Mouse (Mus musculus): ENCODE results near the gene Ezr. TPM values are rescaled to one million over a fixed set of nuclear protein-coding genes. Genes with fewer than 3 reads are reported as not detected.

Gene Ezr
- polyA plus RNA-seq (2015; fragmentation: Nextera tagmentation; extraction: Ambion mirVana) = 31.9 and 36.8 TPM in 2 replicates

DNA sequence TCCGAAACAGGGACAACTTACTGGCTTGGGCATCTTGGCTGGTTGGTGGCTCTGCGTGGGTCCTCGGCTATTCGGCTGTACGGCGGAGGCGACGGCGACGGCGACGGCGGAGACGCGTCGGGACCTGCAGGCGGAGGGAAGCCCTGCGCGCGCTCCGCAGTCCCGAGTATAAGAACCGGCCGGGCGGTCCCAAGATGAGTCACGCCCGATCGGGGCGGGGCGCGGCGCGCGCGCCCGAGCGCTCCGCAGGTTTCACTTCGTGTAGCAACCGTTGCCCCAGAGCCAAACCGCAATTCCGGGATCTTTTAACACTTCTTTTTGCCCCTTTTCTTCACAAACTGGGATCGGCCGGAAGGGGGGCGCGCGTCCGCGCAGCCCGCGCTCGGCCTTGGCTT, at the start of gene Ezr:
TSS of gene Ezr (minus strand) at position 174 of the 395 bp plus-strand sequence.
- H3K4me3 ChIP-seq (ENCODE audit: low read depth, low read length) = peak within 1 kb of the TSS; percentile 69
- H3K36me3 ChIP-seq (ENCODE audit: control insufficient read depth, insufficient read depth, low read length) = no peaks in the 10 kb centered on the region
- H3K27ac ChIP-seq (ENCODE audit: low read length) = 0 out of 2 replicates have a peak within 1 kb of the TSS, but pooled peaks have one; percentile 18
- peak; percentile 60 for ATAC-seq
- under 1% methylated on average over 50 of the region's 52 CpGs for WGBS
- peak within 1 kb of the TSS; percentile 64 for H3K9ac ChIP-seq (ENCODE audit: low read depth, low read length)
- H3K27me3 ChIP-seq (ENCODE audit: control insufficient read depth, insufficient read depth, low read depth, low read length) = peaks cover 38% of the 10 kb centered on the region
- no peaks in the 10 kb centered on the region for H3K9me3 ChIP-seq (replicated peaks; ENCODE audit: control insufficient read depth, low read length, poor library complexity, severe bottlenecking)
- peak within 1 kb of the TSS; percentile 97 for H3K4me2 ChIP-seq (ENCODE audit: low read length)
- H3K4me1 ChIP-seq (ENCODE audit: control insufficient read depth, insufficient read depth, low read length) = peaks cover 16% of the 10 kb centered on the region

GRCm38 (mm10) chr17:6830004-6830592, 47.5 kb upstream of the Ezr start:
- Histone ChIP-seq H3K4me2 (ENCODE audit: low read length) (no peak overlapping the region), H3K9me3 (replicated peaks; ENCODE audit: control insufficient read depth, low read length, poor library complexity, severe bottlenecking) (no peaks in the 10 kb centered on the region), H3K27me3 (ENCODE audit: control insufficient read depth, insufficient read depth, low read depth, low read length) (no peaks in the 10 kb centered on the region), H3K4me3 (ENCODE audit: low read depth, low read length) (no peak overlapping the region), H3K4me1 (ENCODE audit: control insufficient read depth, insufficient read depth, low read length) (peaks cover 6% of the 10 kb centered on the region; the same call in 1 of the 2 replicates), H3K27ac (ENCODE audit: low read length) (no peak overlapping the region), H3K9ac (ENCODE audit: low read depth, low read length) (no peak overlapping the region), H3K36me3 (ENCODE audit: control insufficient read depth, insufficient read depth, low read length) (no peaks in the 10 kb centered on the region)
- 68% methylated on average over 1 of the region's 1 CpGs for WGBS
- no peak for ATAC-seq

DNA sequence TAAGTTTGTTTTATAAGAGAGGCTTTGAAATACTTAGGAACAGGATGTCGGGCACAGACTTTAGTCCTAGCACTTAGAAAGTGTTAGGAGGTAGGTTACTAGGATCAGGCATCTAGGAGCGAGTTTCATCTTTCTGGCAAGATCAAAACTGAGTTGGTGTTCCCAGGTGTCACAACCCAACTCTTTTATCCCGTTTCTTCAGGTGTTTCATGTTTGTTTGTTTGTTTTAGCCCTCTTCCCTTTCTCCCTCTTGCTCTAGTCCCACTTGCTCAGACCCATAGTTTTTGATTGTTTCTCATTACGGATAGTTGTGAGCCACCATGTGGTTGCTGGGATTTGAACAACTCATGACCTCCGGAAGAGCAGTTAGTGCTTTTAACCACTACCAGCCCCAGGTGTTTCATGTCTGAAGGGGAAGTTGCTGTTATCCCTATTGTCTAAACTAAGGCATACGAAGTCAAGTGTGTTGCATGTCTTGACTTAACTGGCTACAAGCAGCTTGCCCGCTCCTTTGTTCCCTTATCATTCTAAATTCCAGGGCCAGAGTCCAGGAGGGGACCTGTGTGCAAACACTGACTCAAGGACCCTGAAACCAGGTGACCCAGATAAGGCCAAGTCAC, 46.1 kb upstream of the Ezr start:
- WGBS = 74% methylated on average over 7 of the region's 7 CpGs
- Histone ChIP-seq H3K9ac (ENCODE audit: low read depth, low read length) (peak overlapping the region; percentile 60; the same call in 1 of the 2 replicates), H3K4me1 (ENCODE audit: control insufficient read depth, insufficient read depth, low read length) (peaks cover 6% of the 10 kb centered on the region; the same call in 1 of the 2 replicates), H3K4me3 (ENCODE audit: low read depth, low read length) (peak overlapping the region; percentile 60), H3K27me3 (ENCODE audit: control insufficient read depth, insufficient read depth, low read depth, low read length) (no peaks in the 10 kb centered on the region), H3K4me2 (ENCODE audit: low read length) (peak overlapping the region; percentile 74), H3K9me3 (replicated peaks; ENCODE audit: control insufficient read depth, low read length, poor library complexity, severe bottlenecking) (no peaks in the 10 kb centered on the region), H3K27ac (ENCODE audit: low read length) (peak overlapping the region; percentile 99), H3K36me3 (ENCODE audit: control insufficient read depth, insufficient read depth, low read length) (no peaks in the 10 kb centered on the region)
- no peak for ATAC-seq

DNA sequence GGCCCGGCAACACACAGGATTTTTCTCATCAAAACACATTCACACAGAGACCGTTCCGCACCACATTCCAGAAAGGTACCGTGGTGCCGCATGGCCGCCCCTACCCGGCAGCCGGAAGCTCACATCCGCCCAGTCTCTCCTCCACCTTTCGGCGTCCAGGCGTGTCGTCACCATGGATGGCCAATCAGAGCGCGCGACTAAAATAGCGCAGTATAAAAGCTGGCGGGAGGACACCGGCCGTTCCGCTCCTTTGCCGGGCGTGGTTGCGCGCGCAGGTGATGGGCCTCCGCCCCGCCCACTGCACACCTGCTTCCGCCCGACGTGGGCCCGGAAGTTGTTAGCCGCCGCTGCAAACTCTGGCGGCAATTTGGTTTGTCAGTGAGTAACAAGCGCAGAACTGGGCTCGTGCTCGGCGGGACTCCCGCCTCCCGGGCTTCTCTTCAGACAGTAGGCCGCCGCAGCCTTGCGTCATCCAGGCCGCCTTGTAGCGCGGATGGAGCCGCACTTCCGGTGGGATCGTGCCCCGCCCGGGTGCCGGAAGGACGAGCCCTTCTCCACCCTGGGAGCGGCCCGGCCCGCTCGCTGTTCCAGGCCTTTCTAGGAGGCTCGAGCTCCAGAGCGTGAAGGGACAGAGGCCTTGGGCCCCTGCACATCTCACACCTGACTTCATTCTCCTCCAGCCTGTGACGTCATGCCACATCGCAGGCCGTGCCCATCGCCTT, 45.3 kb upstream of the Ezr start:
- H3K9me3 ChIP-seq (replicated peaks; ENCODE audit: control insufficient read depth, low read length, poor library complexity, severe bottlenecking) = no peaks in the 10 kb centered on the region
- peaks cover 6% of the 10 kb centered on the region; the same call in 1 of the 2 replicates for H3K4me1 ChIP-seq (ENCODE audit: control insufficient read depth, insufficient read depth, low read length)
- WGBS = 1% methylated on average over 64 of the region's 64 CpGs
- peak overlapping the region; percentile 60 for H3K9ac ChIP-seq (ENCODE audit: low read depth, low read length)
- H3K4me2 ChIP-seq (ENCODE audit: low read length) = peak overlapping the region; percentile 74
- H3K36me3 ChIP-seq (ENCODE audit: control insufficient read depth, insufficient read depth, low read length) = no peaks in the 10 kb centered on the region
- peak overlapping the region; percentile 99 for H3K27ac ChIP-seq (ENCODE audit: low read length)
- no peaks in the 10 kb centered on the region for H3K27me3 ChIP-seq (ENCODE audit: control insufficient read depth, insufficient read depth, low read depth, low read length)
- peak; percentile 99 for ATAC-seq
- peak overlapping the region; percentile 60 for H3K4me3 ChIP-seq (ENCODE audit: low read depth, low read length)

DNA sequence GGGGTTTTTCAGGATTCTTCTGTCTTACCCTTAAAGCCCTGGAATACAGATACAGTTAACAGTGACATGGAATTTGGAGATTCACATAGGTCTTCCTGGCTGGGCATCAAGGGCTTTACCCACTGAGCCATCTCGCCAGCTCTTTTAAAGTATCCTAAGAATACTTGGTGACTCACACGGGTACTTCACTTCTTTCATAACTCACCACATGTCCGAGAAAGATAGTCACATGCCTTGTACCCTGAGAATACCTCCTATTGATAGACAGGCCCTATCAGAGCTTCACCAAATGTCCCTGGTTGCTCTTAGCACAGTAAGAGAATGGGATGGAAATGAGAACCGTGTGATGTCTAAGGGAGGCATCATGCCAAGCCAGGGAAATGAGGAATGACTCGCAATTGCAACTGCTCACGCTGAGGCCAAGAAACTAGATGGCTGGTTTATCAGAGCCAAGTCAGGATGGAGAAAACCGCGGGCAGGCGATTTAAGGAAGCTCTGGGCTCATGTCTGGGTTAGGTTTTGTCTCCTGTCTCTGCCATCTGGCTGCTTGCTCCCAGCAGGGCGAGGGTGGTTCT, 44.7 kb upstream of the Ezr start:
- H3K27ac ChIP-seq (ENCODE audit: low read length) = peak overlapping the region; percentile 99
- peak overlapping the region; percentile 74 for H3K4me2 ChIP-seq (ENCODE audit: low read length)
- H3K9ac ChIP-seq (ENCODE audit: low read depth, low read length) = peak overlapping the region; percentile 60
- peak; percentile 61 for ATAC-seq
- H3K4me1 ChIP-seq (ENCODE audit: control insufficient read depth, insufficient read depth, low read length) = peaks cover 6% of the 10 kb centered on the region; the same call in 1 of the 2 replicates
- H3K9me3 ChIP-seq (replicated peaks; ENCODE audit: control insufficient read depth, low read length, poor library complexity, severe bottlenecking) = no peaks in the 10 kb centered on the region
- peak overlapping the region; percentile 60 for H3K4me3 ChIP-seq (ENCODE audit: low read depth, low read length)
- no peaks in the 10 kb centered on the region for H3K27me3 ChIP-seq (ENCODE audit: control insufficient read depth, insufficient read depth, low read depth, low read length)
- no peaks in the 10 kb centered on the region for H3K36me3 ChIP-seq (ENCODE audit: control insufficient read depth, insufficient read depth, low read length)
- WGBS = 33% methylated on average over 10 of the region's 10 CpGs

GRCm38 (mm10) chr17:6816796-6817195, 34.2 kb upstream of the Ezr start:
- Histone ChIP-seq H3K9me3 (replicated peaks; ENCODE audit: control insufficient read depth, low read length, poor library complexity, severe bottlenecking) (no peaks in the 10 kb centered on the region), H3K27ac (ENCODE audit: low read length) (no peak overlapping the region), H3K4me2 (ENCODE audit: low read length) (no peak overlapping the region), H3K9ac (ENCODE audit: low read depth, low read length) (no peak overlapping the region), H3K27me3 (ENCODE audit: control insufficient read depth, insufficient read depth, low read depth, low read length) (no peaks in the 10 kb centered on the region), H3K4me3 (ENCODE audit: low read depth, low read length) (no peak overlapping the region), H3K4me1 (ENCODE audit: control insufficient read depth, insufficient read depth, low read length) (no peaks in the 10 kb centered on the region), H3K36me3 (ENCODE audit: control insufficient read depth, insufficient read depth, low read length) (no peaks in the 10 kb centered on the region)
- WGBS = 93% methylated on average over 5 of the region's 5 CpGs
- no peak for ATAC-seq

- no peaks in the 10 kb centered on the region for H3K9me3 ChIP-seq (replicated peaks; ENCODE audit: control insufficient read depth, low read length, poor library complexity, severe bottlenecking)
- WGBS = 85% methylated on average over 1 of the region's 1 CpGs
- H3K27me3 ChIP-seq (ENCODE audit: control insufficient read depth, insufficient read depth, low read depth, low read length) = no peaks in the 10 kb centered on the region
- H3K9ac ChIP-seq (ENCODE audit: low read depth, low read length) = no peak overlapping the region
- H3K4me2 ChIP-seq (ENCODE audit: low read length) = no peak overlapping the region
- H3K4me3 ChIP-seq (ENCODE audit: low read depth, low read length) = no peak overlapping the region
- no peaks in the 10 kb centered on the region for H3K4me1 ChIP-seq (ENCODE audit: control insufficient read depth, insufficient read depth, low read length)
- no peaks in the 10 kb centered on the region for H3K36me3 ChIP-seq (ENCODE audit: control insufficient read depth, insufficient read depth, low read length)
- ATAC-seq = no peak
- H3K27ac ChIP-seq (ENCODE audit: low read length) = no peak overlapping the region
These were observed 33.6 kb upstream of the Ezr start for GRCm38 (mm10) chr17:6816151-6816550.

DNA sequence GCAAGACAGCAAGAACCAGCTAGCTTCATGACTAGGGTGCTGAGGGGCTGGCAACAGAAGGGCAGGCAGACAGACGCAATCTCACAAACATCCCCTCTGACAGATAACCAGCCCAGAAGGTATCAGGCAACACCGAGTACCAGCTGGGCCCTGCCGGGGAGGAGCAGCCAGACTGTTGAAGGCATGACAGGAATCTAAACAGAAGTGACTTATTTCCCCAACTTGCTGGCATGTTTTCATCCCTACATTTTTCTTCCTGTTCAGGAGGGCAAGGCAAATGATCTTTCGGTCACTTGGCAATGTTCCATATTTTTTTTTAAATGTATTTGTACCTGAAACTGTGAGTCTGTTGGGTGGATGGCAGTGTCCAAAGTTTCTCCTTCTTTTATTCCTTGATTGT, 32.1 kb upstream of the Ezr start:
- ATAC-seq = no peak
- 59% methylated on average over 4 of the region's 4 CpGs for WGBS
- H3K4me3 ChIP-seq (ENCODE audit: low read depth, low read length) = no peak overlapping the region

More for the DNA sequence above, 32.1 kb upstream of the Ezr start:
- no peaks in the 10 kb centered on the region for H3K36me3 ChIP-seq (ENCODE audit: control insufficient read depth, insufficient read depth, low read length)
- no peaks in the 10 kb centered on the region for H3K9me3 ChIP-seq (replicated peaks; ENCODE audit: control insufficient read depth, low read length, poor library complexity, severe bottlenecking)
- H3K27ac ChIP-seq (ENCODE audit: low read length) = no peak overlapping the region
- no peak overlapping the region for H3K4me2 ChIP-seq (ENCODE audit: low read length)
- H3K9ac ChIP-seq (ENCODE audit: low read depth, low read length) = no peak overlapping the region
- no peaks in the 10 kb centered on the region for H3K27me3 ChIP-seq (ENCODE audit: control insufficient read depth, insufficient read depth, low read depth, low read length)
- H3K4me1 ChIP-seq (ENCODE audit: control insufficient read depth, insufficient read depth, low read length) = no peaks in the 10 kb centered on the region

Measured in midbrain, embryonic 16.5 days (tissue).